Mouse (Mus musculus) thymus, adult 2 months (tissue): ENCODE measurements around the gene Tm9sf3.

ENCODE experiments used
- CTCF ChIP-seq: fragments of 200-500 bp; IDR thresholded peaks from 2 replicates; pipeline ENCODE4 v1.5.1; 2012; ENCODE audit warnings: mild to moderate bottlenecking, control low read depth, low read length, moderate library complexity, borderline replicate concordance; ENCODE audit not compliant: control insufficient read depth, poor library complexity, insufficient read depth; ENCODE audit errors: extremely low read depth
- POLR2A ChIP-seq: fragments of 200-500 bp; IDR thresholded peaks from 2 replicates; pipeline ENCODE4 v1.6.1; 2012; ENCODE audit warnings: mild to moderate bottlenecking, low read length, control low read depth, moderate library complexity; ENCODE audit not compliant: control insufficient read depth, poor library complexity, insufficient read depth; ENCODE audit errors: extremely low read depth

GRCm38 (mm10) chr19:41206041-41206810 lies 57.6 kb downstream of the Tm9sf3 start:
- TF ChIP-seq POLR2A = no peak
- no peak for TF ChIP-seq CTCF
